Mouse (Mus musculus) ES-E14 (cell line): ENCODE data around the gene Nlrp6. TPM values are rescaled to one million over a fixed set of nuclear protein-coding genes. Genes with fewer than 3 reads are reported as not detected.

ENCODE experiments used
- DNase-seq: peaks from one replicate; pipeline ENCODE4 v3.0.0-alpha.2; 2013; ENCODE audit warnings: low read depth, low spot score
- H3K27ac ChIP-seq: 2 replicates; pipeline ENCODE4 v1.5.1; 2012; ENCODE audit warnings: low read depth, mild to moderate bottlenecking, low read length, moderate library complexity, mixed read lengths; ENCODE audit not compliant: poor library complexity, insufficient read depth, severe bottlenecking
- H3K36me3 ChIP-seq: 2 replicates; pipeline ENCODE4 v1.6.1; 2012; ENCODE audit warnings: mild to moderate bottlenecking, low read length, moderate library complexity, mixed read lengths; ENCODE audit not compliant: control insufficient read depth, poor library complexity, insufficient read depth, severe bottlenecking
- H3K4me1 ChIP-seq, 2 experiments: fragments of 150-350 bp in 1 of 2; sonication (generic) in 1 of 2; 2 replicates each; pipeline ENCODE4 v1.6.1; 2012; ENCODE audit warnings: low read length in 2 of 2, mild to moderate bottlenecking in 1 of 2, mixed read lengths in 1 of 2; ENCODE audit not compliant: control insufficient read depth in 2 of 2, insufficient read depth in 2 of 2, poor library complexity in 1 of 2
- H3K4me3 ChIP-seq, 2 experiments: fragments of 150-350 bp in 1 of 2; sonication (generic) in 1 of 2; 2 replicates each; pipeline ENCODE4 v1.5.1; 2012; ENCODE audit warnings: low read length in 2 of 2, low read depth in 1 of 2, mild to moderate bottlenecking in 1 of 2, mixed read lengths in 1 of 2; ENCODE audit not compliant: insufficient read depth in 1 of 2, poor library complexity in 1 of 2, severe bottlenecking in 1 of 2
- H3K9ac ChIP-seq: 2 replicates; pipeline ENCODE4 v1.6.1; 2012; ENCODE audit warnings: low read depth, mild to moderate bottlenecking, low read length, mixed read lengths; ENCODE audit not compliant: poor library complexity, insufficient read depth, severe bottlenecking
- H3K9me3 ChIP-seq: fragments of 150-350 bp; sonication (generic); 2 replicates; pipeline ENCODE4 v1.6.1; 2012; ENCODE audit warnings: low read depth, mild to moderate bottlenecking, low read length; ENCODE audit not compliant: control insufficient read depth, insufficient read depth
- CHD2 ChIP-seq: IDR thresholded peaks from 2 replicates; pipeline ENCODE4 v1.6.1; 2014; ENCODE audit warnings: mild to moderate bottlenecking, low read depth, low read length, inconsistent platforms
- HCFC1 ChIP-seq: IDR thresholded peaks from 2 replicates; pipeline ENCODE4 v1.6.1; 2012; ENCODE audit warnings: low read length, inconsistent platforms, borderline replicate concordance; ENCODE audit not compliant: insufficient read depth
- MAFK ChIP-seq: IDR thresholded peaks from 2 replicates; pipeline ENCODE4 v1.6.1; 2014; ENCODE audit warnings: mild to moderate bottlenecking, low read depth, low read length, inconsistent platforms; ENCODE audit not compliant: insufficient read depth
- ZC3H11A ChIP-seq: IDR thresholded peaks from 2 replicates; pipeline ENCODE4 v1.6.1; 2012; ENCODE audit warnings: low read depth, mild to moderate bottlenecking, inconsistent platforms, low read length, borderline replicate concordance
- ZNF384 ChIP-seq: IDR thresholded peaks from 2 replicates; pipeline ENCODE4 v1.6.1; 2012; ENCODE audit warnings: low read depth, low read length, inconsistent platforms
- in situ Hi-C, 2 experiments: fragments of 600-800 bp; cut with MboI; formaldehyde crosslinking; loops; one replicate each; pipeline ENCODE4 v1.15.1; 2025; ENCODE audit warnings: low sequenced_read_pairs in 2 of 2, inconsistent platforms in 1 of 2; ENCODE audit not compliant: unreplicated experiment in 2 of 2
- total RNA-seq: library from RNA; depleted of rRNA; stranded (reverse); fragments of 300-350 nt; gene quantifications from 2 replicates; pipeline ENCODE4 v1.2.3, GENCODE M21; 2012; rRNA removed

Gene Nlrp6
- 0.27 and 0.74 TPM in 2 replicates for total RNA-seq

GRCm38 (mm10) chr7:140920418-140921029 is at the start of gene Nlrp6:
TSS of gene Nlrp6 (plus strand) at chr7:140920902.
- H3K4me3 ChIP-seq = peak within 1 kb of the TSS; percentile 13 to 32; a peak in 2 of 4 replicates
- no peak within 1 kb of the TSS for H3K27ac ChIP-seq
- H3K9me3 ChIP-seq = no peaks in the 10 kb centered on the region
- H3K4me1 ChIP-seq = no peaks in the 10 kb centered on the region
- TF ChIP-seq ZC3H11A (no peak), MAFK (no peak), HCFC1 (no peak), CHD2 (no peak), ZNF384 (no peak)
- in situ Hi-C loops = no loop called here
- DNase-seq = no peak
- no peak within 1 kb of the TSS for H3K9ac ChIP-seq
- no peaks in the 10 kb centered on the region for H3K36me3 ChIP-seq

- no peak for DNase-seq
- no peaks in the 10 kb centered on the region for H3K9me3 ChIP-seq
- H3K4me3 ChIP-seq = no peak overlapping the region
- in situ Hi-C loops = no loop called here
- H3K27ac ChIP-seq = no peak overlapping the region
- H3K4me1 ChIP-seq = no peaks in the 10 kb centered on the region
- H3K36me3 ChIP-seq = peaks cover 34% of the 10 kb centered on the region
- no peak overlapping the region for H3K9ac ChIP-seq
- TF ChIP-seq ZC3H11A = no peak
- TF ChIP-seq HCFC1 = no peak
- no peak for TF ChIP-seq ZNF384
- TF ChIP-seq CHD2 = no peak
Observed at GRCm38 (mm10) chr7:140874224-140874623, 46.5 kb upstream of the Nlrp6 start.

- peak overlapping the region; percentile 34; the same call in 1 of the 2 replicates for H3K9ac ChIP-seq
- in situ Hi-C loops = no loop called here
- H3K4me1 ChIP-seq = no peaks in the 10 kb centered on the region
- H3K36me3 ChIP-seq = peaks cover 31% of the 10 kb centered on the region
- H3K27ac ChIP-seq = no peak overlapping the region
- H3K4me3 ChIP-seq = no peak overlapping the region
- no peak for DNase-seq
- TF ChIP-seq MAFK (no peak), ZC3H11A (no peak), ZNF384 (no peak), HCFC1 (no peak), CHD2 (no peak)
- H3K9me3 ChIP-seq = no peaks in the 10 kb centered on the region
Observed at GRCm38 (mm10) chr7:140877364-140877763, 43.3 kb upstream of the Nlrp6 start.

GRCm38 (mm10) chr7:140879355-140879754 is 41.3 kb upstream of the Nlrp6 start:
- H3K4me1 ChIP-seq = 0 out of 4 replicates have a peak, but pooled peaks cover 0 to 3% of the 10 kb centered on the region in 2 experiments
- peaks cover 28% of the 10 kb centered on the region for H3K36me3 ChIP-seq
- H3K9me3 ChIP-seq = no peaks in the 10 kb centered on the region
- DNase-seq = no peak
- TF ChIP-seq CHD2 (no peak), MAFK (no peak), ZC3H11A (no peak), HCFC1 (no peak), ZNF384 (no peak)
- H3K9ac ChIP-seq = no peak overlapping the region
- H3K27ac ChIP-seq = no peak overlapping the region
- H3K4me3 ChIP-seq = no peak overlapping the region
- in situ Hi-C loops = no loop called here

GRCm38 (mm10) chr7:140880419-140880818 is 40.3 kb upstream of the Nlrp6 start:
- no peak for TF ChIP-seq ZC3H11A
- TF ChIP-seq HCFC1 = no peak
- TF ChIP-seq MAFK = no peak
- no peak for TF ChIP-seq CHD2
- TF ChIP-seq ZNF384 = no peak
- Histone ChIP-seq H3K27ac (no peak overlapping the region), H3K36me3 (peaks cover 21% of the 10 kb centered on the region), H3K9me3 (no peaks in the 10 kb centered on the region), H3K9ac (no peak overlapping the region), H3K4me1 (0 out of 4 replicates have a peak, but pooled peaks cover 0 to 3% of the 10 kb centered on the region in 2 experiments), H3K4me3 (no peak overlapping the region)
- in situ Hi-C loops = no loop called here
- DNase-seq = no peak
